Mouse (Mus musculus): ENCODE data around the gene Olfr575.

GRCm38 (mm10) chr7:102948167-102948566 is 10.4 kb downstream of the Olfr575 start, which contains the start of gene Olfr574:
- TF ChIP-seq CTCF (IDR thresholded peaks at IDR 0.05; ENCODE audit: borderline replicate concordance, insufficient read depth, low read depth, low read length) (no peak), POLR2A (IDR thresholded peaks at IDR 0.05; ENCODE audit: borderline replicate concordance, insufficient read depth, low read length) (no peak)

Measured in cerebellum, adult 2 months (tissue).